Mouse (Mus musculus): ENCODE measurements at regions not wholly inside any gene's neighbourhood (a gene's known extent, or its start where the extent isn't known, plus 50 kb on each side); places are given as distances from the start of the nearest gene placed in this dataset.

DNA sequence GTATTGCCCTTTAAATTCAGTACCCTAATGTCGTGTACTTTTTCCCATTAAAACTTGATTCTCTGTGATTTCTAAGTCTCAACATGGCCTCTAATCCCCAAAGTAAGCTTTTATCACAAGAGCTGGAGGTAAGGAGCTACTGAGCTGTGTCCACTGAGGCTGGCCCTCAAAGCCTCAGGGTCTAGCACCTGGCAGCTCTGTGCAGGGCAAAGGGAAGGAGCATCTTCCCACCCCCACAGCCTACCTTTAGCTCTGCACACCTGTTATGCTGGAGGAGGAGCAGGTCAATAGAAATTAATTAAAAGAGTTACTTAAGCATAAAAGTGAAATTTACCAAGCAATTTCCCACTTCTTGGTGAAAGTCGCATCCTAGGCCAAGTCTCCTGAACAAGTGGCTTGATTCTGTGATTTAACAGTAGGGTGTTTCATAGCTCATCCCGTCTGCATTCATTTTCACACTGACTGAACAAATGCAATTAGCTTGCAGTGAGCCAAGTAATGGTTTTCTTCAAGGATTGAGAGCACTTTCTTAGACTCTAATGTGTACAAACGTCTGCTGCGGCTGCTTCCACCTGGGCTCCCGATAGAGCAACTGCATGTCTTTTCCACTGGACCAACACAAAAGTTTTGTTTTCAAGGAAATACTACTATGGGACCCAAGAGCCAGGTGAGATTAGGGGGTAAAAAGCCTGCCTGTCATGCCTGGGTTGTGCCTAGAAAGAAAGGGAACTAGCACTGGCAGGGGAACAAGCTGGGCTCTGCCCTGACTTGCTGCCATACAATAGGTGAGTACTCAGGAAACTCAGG, 50.6 kb upstream of the Dap start:
- in situ Hi-C loops (cut with MboI, MseI): no loop called here

Data from T-helper 1 cell (primary cell).